Mouse (Mus musculus) spleen, adult 2 months (tissue): ENCODE data around the gene Metrnl. TPM values are rescaled to one million over a fixed set of nuclear protein-coding genes. Genes with fewer than 3 reads are reported as not detected.

ENCODE experiments used
- DNase-seq, 2 experiments: peaks; one replicate each; pipeline versions ENCODE4 v3.0.0 to v3.0.0-alpha.2; 2012 to 2021; ENCODE audit warnings: low spot score in 2 of 2, low read depth in 1 of 2
- H3K27ac ChIP-seq: fragments of 200-500 bp; 2 replicates; pipeline ENCODE4 v1.5.1; 2012; ENCODE audit warnings: low read length, inconsistent platforms; ENCODE audit not compliant: insufficient read depth
- H3K27me3 ChIP-seq: fragments of 200-500 bp; 2 replicates; pipeline ENCODE4 v1.6.1; 2012; ENCODE audit warnings: mild to moderate bottlenecking, moderate library complexity, low read length, inconsistent platforms; ENCODE audit not compliant: control insufficient read depth, insufficient read depth
- H3K36me3 ChIP-seq: fragments of 200-500 bp; 2 replicates; pipeline ENCODE4 v1.6.1; 2012; ENCODE audit warnings: mild to moderate bottlenecking, low read length, inconsistent platforms; ENCODE audit not compliant: control insufficient read depth, insufficient read depth
- H3K4me1 ChIP-seq: fragments of 200-500 bp; 2 replicates; pipeline ENCODE4 v1.6.1; 2011; ENCODE audit warnings: inconsistent platforms; ENCODE audit not compliant: control insufficient read depth, insufficient read depth, insufficient read length
- H3K4me3 ChIP-seq: fragments of 200-500 bp; 2 replicates; pipeline ENCODE4 v1.5.1; 2011; ENCODE audit warnings: mild to moderate bottlenecking, inconsistent platforms; ENCODE audit not compliant: insufficient read depth, insufficient read length; ENCODE audit errors: extremely low read depth
- CTCF ChIP-seq: fragments of 200-500 bp; IDR thresholded peaks from 2 replicates; pipeline ENCODE4 v1.5.1; 2011; ENCODE audit warnings: mild to moderate bottlenecking, inconsistent platforms; ENCODE audit not compliant: insufficient read depth, insufficient read length, insufficient replicate concordance; ENCODE audit errors: extremely low read depth
- POLR2A ChIP-seq: fragments of 200-500 bp; IDR thresholded peaks from 2 replicates; pipeline ENCODE4 v1.6.1; 2011; ENCODE audit warnings: low read depth, low read length, inconsistent platforms
- WGBS: fragments of 180-500 bp; shearing (Covaris S2); methylation state at CpG from one replicate; pipeline ENCODE4 v1.1.7; 2018; 5-methylcytosine and 5-hydroxymethylcytosine counted together
- polyA plus RNA-seq: library from polyadenylated mRNA; depleted of rRNA; stranded (reverse); fragments of >200 nt; gene quantifications from 2 replicates; pipeline ENCODE4 v1.2.3, GENCODE M21; 2012

The Metrnl gene
- polyA plus RNA-seq, 1 experiment: 13.3 TPM

GRCm38 (mm10) chr11:121709278-121709677 is 7.9 kb downstream of the Metrnl start:
- no peak overlapping the region for H3K27ac ChIP-seq

GRCm38 (mm10) chr11:121710245-121710644 is 8.9 kb downstream of the Metrnl start:
- H3K4me3 ChIP-seq: no peak overlapping the region
- no peaks in the 10 kb centered on the region; the same call in 1 of the 2 replicates for H3K4me1 ChIP-seq
- H3K27me3 ChIP-seq: no peaks in the 10 kb centered on the region
- no peak for DNase-seq
- TF ChIP-seq POLR2A (no peak), CTCF (no peak)
- no peaks in the 10 kb centered on the region for H3K36me3 ChIP-seq
- no peak overlapping the region for H3K27ac ChIP-seq
- 95% methylated on average over 5 of the region's 5 CpGs for WGBS

More at GRCm38 (mm10) chr11:121709278-121709677, 7.9 kb downstream of the Metrnl start:
- no peak for TF ChIP-seq CTCF
- no peak for TF ChIP-seq POLR2A
- H3K4me1 ChIP-seq: no peaks in the 10 kb centered on the region; the same call in 1 of the 2 replicates
- WGBS: 78% methylated on average over 4 of the region's 4 CpGs
- no peak overlapping the region for H3K4me3 ChIP-seq
- no peaks in the 10 kb centered on the region for H3K36me3 ChIP-seq
- DNase-seq: no peak
- no peaks in the 10 kb centered on the region for H3K27me3 ChIP-seq

- no peak for TF ChIP-seq CTCF
- no peak for TF ChIP-seq POLR2A
- no peak overlapping the region for H3K27ac ChIP-seq
- H3K4me3 ChIP-seq: no peak overlapping the region
- H3K36me3 ChIP-seq: no peaks in the 10 kb centered on the region
- 67% methylated on average over 6 of the region's 6 CpGs for WGBS
- DNase-seq: no peak
- no peaks in the 10 kb centered on the region for H3K4me1 ChIP-seq
- no peaks in the 10 kb centered on the region for H3K27me3 ChIP-seq
Measured at GRCm38 (mm10) chr11:121712987-121713386, 11.6 kb downstream of the Metrnl start.

GRCm38 (mm10) chr11:121713569-121713968 is 12.2 kb downstream of the Metrnl start:
- H3K36me3 ChIP-seq: no peaks in the 10 kb centered on the region
- no peak overlapping the region for H3K27ac ChIP-seq
- DNase-seq: no peak
- no peaks in the 10 kb centered on the region for H3K4me1 ChIP-seq
- no peaks in the 10 kb centered on the region for H3K27me3 ChIP-seq
- WGBS: 57% methylated on average over 2 of the region's 2 CpGs
- no peak overlapping the region for H3K4me3 ChIP-seq
- TF ChIP-seq CTCF (no peak), POLR2A (no peak)

GRCm38 (mm10) chr11:121714745-121715485 is 13.6 kb downstream of the Metrnl start:
- Histone ChIP-seq H3K27ac (no peak overlapping the region), H3K4me3 (no peak overlapping the region), H3K27me3 (no peaks in the 10 kb centered on the region), H3K4me1 (no peaks in the 10 kb centered on the region), H3K36me3 (no peaks in the 10 kb centered on the region)
- WGBS: 88% methylated on average over 2 of the region's 2 CpGs
- TF ChIP-seq CTCF: no peak
- no peak for TF ChIP-seq POLR2A
- DNase-seq: no peak

GRCm38 (mm10) chr11:121717724-121718123 is 16.4 kb downstream of the Metrnl start:
- H3K36me3 ChIP-seq: no peaks in the 10 kb centered on the region
- 83% methylated on average over 6 of the region's 6 CpGs for WGBS
- H3K4me3 ChIP-seq: no peak overlapping the region
- no peak for DNase-seq
- no peak for TF ChIP-seq CTCF
- TF ChIP-seq POLR2A: no peak
- no peaks in the 10 kb centered on the region for H3K4me1 ChIP-seq
- H3K27me3 ChIP-seq: no peaks in the 10 kb centered on the region
- H3K27ac ChIP-seq: no peak overlapping the region

GRCm38 (mm10) chr11:121720752-121721151 is 19.4 kb downstream of the Metrnl start:
- WGBS: 72% methylated on average over 3 of the region's 3 CpGs
- H3K27me3 ChIP-seq: no peaks in the 10 kb centered on the region
- no peaks in the 10 kb centered on the region for H3K36me3 ChIP-seq
- H3K4me3 ChIP-seq: no peak overlapping the region
- no peak for DNase-seq
- H3K4me1 ChIP-seq: no peaks in the 10 kb centered on the region
- TF ChIP-seq POLR2A: no peak
- TF ChIP-seq CTCF: no peak
- no peak overlapping the region for H3K27ac ChIP-seq
